Mouse (Mus musculus) kidney, postnatal 4 days (tissue): ENCODE results near the gene Traf3.

Experiments
- DNase-seq, 2 experiments: peaks; one replicate each; pipeline ENCODE4 v3.0.0; 2021; ENCODE audit warnings: mixed read lengths in 2 of 2

Gene Traf3

DNA sequence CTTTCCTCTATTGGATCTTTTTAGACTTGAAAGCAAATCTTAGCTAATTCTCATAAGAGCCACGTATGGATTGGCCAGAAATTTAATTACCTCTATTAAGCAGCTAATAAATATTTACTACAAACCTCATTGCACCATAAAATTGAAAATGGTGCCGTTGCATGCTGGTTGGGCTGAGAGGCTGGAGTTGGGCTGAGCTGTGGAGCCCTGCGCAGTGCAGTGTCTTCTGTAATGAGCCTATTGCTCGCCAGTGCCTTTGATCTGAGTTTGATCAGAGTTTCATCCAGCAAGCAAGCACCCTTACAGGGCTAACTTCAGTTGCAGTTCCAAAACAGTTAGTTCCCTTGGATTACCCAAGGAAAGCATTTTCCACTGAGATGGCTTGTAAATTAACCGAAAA, 12.2 kb upstream of the Traf3 start:
- DNase-seq = no peak

DNA sequence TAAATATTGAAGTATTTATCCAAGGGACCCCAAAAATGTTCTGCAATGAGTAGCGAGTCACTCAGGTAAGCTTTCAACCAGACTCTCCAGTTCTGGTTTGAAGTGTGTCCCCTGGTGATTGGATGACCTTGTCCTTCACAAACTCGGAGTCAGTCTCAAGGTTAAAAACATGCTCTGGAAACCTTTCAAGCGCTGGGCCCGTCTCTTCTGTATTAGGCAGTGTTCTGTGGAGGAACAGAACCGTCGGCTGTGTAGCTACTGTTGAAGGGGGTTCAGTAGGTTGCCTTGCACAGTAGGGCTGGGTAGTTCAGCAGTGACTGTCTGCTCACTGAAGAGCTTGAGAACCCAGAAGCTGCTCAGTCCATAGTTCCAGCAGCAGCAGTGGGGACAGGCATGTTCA, 11.5 kb upstream of the Traf3 start:
- no peak for DNase-seq

DNA sequence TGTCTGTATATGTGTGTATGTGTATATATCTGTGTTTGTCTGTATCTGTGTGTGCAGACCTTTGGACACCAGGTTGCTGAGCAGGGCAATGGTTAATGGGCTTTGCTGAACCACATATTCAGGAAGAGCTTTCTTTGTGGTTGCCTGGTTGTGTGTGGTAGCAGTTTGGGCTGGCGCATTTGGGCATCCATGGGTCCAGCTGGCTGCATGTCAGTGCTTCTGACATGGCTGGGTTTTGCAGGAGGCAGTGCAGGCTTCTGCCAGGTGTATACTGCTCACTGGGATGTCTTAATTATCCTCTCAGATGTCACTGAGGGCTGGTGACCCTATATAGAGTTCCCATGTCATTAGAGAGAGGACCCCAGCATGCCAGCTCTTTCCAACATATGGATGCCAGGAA, 10.4 kb upstream of the Traf3 start:
- DNase-seq = no peak

DNA sequence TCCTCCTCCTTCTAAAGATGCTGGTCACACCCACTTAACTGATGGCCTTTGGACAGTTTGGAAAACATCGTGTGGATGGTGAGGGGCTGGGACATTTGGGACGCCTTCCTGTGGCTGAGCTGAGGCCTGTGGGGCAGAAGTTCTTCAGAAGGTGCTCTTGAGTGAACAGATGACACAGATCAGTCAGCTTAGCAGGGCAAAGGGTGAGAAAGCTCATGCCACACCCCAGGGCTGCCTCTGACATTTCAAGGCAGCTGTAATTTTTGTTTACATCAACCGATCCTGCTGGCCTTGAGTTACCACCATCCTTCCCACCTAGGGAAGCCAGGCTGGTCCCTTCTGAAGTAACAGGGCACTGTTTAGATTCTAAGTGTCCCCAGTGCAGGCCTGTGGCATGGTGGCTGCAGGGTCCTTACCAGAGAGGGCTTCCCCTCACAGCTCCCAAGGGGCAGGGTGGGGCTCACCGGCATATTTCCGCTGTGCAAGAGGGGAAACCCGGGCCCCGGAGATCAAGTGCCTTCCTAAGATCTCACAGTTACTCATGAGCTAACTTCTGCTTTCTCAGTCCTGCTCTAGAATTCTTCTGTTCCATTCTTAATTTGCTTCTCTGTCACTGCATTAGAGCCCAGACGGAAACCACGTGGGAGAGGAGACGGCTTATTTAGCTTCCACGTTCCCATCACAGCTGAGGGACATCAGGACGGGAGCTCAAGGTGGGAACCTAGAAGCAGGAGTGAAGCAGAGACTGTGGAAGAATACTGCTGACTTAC, 6.3 kb upstream of the Traf3 start:
- DNase-seq = no peak

DNA sequence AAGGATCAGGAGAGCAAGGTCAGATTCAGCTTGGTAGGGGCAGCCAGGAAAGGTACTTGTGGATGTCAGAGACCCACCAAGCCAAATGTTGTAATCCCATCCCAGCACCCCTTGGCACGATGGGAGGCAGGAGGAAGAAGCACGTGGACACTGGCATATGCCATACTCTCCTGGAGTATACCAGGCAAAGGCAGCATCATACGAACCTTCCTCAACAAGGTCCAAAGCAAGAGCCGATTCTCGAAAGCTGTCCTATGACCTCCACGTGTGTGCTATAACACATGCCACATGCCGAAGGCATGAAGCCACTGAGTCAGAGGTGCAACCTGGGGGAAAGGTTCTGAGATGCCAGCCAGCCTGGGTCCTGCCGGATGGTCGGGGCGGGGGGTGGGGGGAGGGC, 5.3 kb upstream of the Traf3 start:
- DNase-seq = no peak

DNA sequence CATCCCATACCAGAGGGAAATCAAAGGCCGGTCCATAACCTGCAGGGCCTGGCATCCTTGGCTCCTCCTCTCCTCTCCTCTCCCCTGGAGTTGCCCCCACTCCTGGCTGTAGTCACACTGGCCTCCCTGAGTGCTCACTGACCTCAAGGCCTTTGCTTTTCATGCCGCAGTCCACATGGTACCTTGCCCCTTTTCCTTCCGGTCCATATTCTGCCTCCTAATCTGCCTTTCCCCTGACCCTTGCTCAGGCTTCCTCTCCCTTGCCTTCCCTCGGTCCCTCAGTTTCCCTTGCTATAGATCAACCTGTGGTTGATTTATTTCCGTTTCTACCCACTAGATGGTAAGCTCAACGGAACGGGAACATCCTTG, 4.2 kb upstream of the Traf3 start:
- DNase-seq = no peak

DNA sequence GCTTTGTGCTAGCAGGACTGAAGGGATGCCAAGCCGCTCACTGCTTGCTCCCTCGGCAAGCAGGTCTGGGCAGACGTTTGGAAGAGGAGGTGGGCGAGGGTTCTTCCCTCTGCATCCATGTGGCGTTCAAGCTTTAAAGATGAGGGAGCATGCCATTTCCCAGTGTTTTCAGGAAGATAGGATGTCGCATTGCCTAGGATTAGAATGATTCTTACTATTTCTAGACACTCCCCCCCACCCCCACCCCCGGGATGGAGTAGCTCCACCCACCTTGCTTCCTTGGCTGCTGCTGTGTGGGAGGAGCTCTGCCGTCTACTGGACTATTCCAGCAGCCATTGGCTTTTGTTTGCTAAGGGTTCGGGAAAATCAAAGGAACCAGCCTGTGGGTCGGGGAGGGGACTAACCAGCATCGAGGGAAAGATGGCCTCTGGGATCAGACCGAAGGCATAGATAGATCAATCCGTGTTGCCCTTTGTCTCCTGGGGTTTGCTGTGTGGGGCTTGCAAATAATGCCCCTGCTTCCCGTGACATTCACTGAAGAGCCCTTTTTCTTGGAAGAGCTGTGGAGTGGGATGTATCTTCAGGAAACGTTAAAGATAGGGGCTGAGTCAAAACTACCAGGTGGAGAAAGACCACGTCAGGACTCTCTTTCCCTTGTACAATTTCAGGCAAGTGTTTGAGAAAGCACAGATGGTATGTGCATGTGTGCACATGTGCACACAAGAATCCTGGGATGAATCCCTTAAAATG, 3.7 kb upstream of the Traf3 start:
- peak; percentile 55 to 73 for DNase-seq

DNA sequence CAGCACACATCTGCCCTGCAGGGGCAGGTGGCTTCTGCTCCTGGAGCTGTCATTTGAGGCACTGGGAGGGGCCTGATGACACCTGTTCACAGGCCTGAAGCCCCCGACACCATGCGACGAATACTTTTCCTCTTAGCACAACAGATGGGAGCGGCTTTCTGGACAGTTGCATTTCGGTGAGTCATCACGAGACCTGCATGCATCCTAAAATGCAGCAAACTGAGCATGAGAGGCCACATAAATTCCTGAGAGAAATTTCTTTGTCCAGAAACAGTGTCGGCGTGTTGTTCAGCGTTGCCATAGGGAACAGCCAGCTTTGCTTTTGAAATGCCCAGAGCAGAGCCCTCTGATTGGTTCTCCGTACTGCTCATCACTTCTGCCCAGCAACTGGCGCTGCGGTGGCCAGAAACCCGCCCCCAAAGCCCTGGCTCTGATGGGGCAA, 1.8 kb upstream of the Traf3 start:
- DNase-seq = peak; percentile 92 to 96

DNA sequence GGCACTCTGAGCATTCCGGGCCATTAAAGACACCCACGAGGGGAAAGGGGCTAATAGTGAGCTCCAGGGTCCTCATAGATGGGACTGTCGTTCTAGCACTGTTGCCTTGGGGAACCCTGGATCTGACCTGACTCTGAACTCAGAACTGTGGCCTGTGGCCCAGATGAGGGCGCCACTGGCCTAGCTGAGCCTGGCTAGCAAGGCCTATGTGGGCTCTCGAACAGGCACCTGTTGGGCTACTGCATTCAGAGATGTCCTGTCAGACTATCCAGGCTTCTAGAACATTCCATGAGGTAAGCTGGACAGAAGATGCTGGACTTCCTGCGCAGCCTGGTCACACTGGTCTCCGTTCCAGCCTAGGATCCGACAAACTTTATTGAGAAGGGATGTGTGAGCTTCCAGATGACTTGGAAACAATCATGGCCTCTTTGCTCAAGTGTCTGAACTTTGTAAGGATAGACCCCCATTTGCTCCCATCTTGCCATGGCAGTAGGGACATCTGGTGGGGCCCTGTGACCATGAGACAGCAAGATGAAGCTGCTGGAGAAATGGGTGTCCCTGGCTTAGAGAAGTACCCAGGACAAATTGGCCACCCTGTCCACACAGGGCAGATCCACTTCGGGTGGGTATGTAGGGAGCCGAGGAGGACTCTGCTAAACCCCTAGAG, 891 bp upstream of the Traf3 start:
- peak; percentile 57 to 75 for DNase-seq

DNA sequence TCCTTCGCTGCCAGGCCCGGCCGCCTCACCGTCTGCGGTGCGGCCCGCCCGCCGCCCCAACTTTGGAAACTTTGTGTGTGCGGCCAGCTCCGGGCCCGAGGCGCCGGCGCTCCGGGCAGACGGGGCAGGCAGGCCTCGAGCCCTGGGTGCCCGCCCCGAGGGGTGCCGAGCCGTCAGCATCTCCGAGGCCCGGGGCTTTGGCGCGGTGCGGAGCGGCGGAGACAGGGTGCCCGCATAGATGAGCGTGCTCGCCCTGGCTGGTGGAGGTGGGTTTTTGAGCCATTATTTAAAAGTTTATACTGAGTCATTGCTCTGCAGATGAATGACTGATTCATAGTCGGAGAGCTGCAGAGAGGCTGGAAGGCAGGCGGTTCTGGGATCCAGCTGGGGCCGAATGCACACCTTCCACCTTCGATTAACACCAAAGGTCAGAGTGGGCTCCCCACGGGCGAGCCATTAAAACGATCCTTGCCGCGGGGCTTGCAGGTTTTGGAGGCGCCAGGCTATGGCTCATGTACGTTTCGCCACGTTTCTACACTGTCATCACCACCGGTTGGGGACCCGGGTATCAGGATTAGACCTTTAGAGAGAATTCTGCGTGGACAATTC, 615 bp downstream of the Traf3 start:
- DNase-seq = peak; percentile 45 to 60

DNA sequence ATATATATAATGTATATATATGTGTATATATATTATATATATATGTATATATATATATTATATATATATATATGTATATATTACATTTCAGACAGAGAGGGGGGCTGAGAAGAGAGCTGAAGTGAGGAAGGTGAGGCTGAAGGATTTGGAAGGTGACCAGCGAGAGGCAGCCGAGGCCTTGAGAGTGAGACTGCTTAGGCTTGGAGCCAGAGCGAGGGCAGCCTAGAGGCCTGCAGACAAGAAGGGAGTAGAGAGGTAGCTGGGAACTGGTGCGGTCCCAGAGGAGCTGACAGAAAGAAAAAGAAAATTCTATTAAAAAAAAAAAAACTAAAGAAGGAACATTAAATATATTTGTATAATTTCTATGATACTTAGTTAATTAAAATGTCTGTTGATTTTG, 2.7 kb downstream of the Traf3 start:
- DNase-seq = no peak

DNA sequence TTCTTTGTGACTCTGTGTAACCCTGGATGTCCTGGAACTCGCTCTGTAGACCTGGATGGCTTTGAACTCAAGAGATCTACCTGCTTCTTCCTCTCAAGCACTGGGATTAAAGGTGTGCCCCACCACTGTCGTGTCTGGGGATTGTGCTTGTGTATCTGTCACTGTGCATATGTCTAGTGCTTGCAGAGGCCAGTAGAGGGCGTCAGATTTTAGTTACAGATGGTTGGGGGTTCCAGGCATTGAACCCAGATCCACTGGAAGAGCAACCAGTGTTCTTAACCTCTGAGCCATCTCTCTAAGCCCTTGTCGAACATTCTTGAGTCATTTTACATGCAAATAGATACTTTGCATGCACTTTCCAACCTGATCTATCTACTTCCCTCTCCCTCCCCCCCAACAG, 12.6 kb downstream of the Traf3 start:
- no peak for DNase-seq

DNA sequence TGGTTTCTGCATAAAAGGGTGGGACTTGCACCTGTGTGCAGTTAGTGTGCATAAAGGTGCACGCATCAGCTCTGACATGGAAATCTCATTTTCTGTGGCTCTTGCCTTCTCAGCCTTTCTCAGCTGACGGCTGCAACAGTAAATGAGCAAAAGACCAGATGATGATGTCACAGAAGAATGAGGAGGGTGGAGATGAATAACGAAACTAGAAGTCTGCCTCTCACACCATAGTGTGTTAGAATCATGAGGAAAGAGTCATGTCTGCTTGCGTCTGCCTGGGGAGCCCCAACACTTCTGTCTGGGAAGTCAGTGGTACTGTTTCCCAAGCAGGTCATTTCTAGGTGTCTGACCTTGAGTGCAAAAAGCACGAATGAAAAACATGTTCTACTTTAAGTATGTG, 15.7 kb downstream of the Traf3 start:
- DNase-seq = no peak

DNA sequence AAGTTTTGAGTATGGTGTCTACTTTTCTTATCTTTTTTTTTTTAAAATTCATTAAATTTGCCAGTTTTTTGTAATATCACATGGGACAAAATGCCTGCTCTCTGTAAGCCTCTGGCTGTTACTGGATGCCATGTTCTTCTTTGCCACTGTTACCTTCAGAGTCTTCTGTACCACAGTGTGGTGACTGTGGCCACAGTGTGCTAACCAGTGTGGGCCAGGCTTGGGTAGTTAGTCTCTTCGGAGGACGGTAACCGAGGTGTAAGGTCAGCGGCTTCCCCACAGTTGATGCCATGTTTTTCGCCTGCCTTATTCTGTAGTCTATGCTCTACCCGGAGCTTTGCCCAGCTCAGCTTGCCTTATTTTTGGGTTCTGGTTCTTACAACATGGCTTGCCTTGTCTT, 16.2 kb downstream of the Traf3 start:
- DNase-seq = no peak

DNA sequence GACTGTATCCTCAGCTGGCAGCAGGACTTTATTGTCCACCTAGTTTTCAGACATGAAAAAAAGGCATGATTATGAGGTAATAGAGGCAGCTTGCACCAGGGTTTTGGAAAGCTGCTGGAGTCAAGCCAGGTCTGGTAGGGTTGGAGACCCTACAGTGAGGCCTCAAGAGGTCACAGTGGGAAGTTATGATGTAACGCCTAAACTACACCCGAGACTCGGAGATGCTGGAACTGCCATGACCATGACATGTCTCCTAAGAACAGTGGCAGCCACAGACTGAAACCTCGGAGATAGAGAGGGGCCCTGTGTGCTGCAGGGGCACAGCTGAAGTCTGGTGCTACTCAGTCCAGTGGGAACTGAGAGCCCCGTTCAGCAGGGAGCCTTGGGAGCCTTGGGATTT, 18.3 kb downstream of the Traf3 start, which contains the start of gene 4930595D18Rik:
4930595D18Rik (minus strand) TSS at position 16 of the 400 bp plus-strand sequence.
- DNase-seq = no peak

DNA sequence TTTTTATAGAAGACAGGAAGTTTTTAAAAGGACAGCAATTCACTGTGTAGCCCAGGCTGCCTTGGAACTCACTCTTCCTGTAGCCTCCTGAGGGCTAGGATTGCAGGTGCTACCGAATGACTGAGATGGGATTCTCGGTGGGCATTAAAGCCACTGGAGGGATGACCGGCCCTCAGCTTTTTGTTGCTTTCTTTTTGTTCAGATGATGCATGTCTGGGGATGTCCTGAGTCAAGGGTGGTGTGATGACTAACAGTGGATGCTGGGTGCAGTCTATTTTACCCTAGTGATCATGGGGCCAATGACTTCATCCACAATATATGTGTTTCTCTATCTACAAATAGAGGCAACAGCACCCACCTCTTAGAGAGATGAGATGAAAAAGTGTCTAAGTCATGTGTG, 20.8 kb downstream of the Traf3 start:
- no peak for DNase-seq

DNA sequence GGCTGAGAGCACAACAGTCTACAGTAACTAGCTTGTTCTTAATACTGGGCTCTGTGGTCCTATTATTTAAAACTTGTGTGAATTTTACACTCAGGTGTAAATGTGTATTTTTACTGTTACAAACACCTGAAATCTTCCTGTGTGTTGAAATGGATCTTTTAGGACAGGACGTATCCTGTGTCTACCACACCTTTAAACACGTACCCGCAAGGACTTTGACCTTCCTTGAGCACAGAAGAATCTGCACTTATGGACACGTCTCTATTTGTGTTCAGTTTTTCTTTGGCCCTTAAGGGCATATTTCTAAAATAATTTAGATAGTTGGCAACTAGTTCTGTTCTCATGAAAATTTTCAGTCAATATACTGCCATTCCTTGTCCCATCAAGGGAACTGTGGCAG, 22.1 kb downstream of the Traf3 start:
- DNase-seq = no peak

DNA sequence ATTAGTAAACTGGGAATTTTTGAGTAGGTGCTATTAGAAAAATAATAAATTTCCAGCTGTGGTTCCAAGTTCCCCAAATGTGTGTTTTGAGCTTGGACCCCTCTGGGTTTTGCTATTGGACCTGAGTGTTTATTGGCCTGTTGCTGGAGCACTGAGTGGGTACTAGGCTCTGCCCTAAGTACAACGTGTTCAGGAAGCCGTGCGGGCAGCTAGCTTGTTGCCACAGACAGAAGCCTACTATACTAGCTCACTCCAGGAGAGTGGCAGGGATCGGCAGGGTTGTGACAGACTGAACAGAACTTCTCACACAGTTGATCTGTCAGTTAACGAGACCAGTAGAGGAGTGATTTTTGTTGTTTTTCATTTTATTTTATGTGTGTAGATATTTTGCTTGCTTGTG, 24.2 kb downstream of the Traf3 start:
- DNase-seq = no peak

DNA sequence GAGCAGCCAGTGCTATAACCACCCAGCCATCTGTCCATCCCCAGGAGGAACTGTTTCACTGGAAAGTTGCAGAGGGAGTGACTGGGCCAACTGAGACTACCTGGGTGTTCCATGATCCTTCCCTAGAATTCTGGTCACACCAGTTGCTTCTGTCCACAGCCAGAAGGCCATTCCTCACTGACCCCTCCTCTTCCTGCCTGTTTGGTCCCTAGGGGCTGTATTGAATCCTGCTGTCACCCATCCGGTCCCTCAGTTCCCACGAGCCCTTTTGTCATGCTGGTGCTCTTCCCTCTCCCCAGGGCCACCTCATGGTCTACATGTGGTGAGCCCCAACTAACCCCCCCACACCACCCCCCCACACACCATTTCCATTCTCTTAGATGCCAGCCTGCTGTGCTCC, 24.7 kb downstream of the Traf3 start:
- no peak for DNase-seq

DNA sequence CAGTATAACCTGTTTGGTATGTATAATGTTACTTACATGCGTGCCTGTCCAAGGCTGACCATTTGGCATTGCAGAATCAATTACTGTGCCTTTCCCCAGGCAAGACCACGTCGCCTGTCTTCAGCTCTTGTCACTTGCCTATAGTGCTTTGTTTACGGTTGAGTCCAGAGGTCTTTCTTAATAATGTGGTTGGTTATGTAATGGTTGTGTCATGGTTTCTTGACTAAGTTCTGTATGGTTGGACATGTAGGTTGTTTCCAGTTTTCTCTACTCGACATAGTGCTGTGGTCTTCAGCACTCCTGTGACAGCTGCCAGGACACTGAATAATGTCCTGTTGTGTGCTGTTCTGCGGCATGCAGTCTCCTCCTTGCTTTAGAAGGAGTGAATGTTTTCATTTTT, 26.6 kb downstream of the Traf3 start:
- DNase-seq = no peak

DNA sequence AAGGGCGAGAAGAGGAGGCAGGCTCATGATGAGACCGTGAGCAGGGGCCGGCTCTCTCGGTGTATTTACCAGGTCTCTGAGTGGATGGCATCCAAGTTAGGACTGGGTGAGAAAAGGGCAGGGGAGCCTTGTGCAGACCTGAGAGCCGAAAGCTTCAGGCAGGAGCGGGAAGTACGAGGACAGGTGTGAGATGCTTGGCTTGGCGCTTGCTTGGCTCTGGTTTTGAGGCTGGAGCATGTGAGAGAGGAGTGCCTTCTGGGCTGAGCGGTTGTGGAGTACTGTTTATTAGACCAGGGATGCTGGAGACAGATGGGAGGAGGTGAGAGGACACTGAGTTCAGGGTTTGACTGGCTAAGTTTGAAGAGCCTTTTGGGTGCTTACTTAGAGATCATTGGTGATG, 27.2 kb downstream of the Traf3 start:
- no peak for DNase-seq

DNA sequence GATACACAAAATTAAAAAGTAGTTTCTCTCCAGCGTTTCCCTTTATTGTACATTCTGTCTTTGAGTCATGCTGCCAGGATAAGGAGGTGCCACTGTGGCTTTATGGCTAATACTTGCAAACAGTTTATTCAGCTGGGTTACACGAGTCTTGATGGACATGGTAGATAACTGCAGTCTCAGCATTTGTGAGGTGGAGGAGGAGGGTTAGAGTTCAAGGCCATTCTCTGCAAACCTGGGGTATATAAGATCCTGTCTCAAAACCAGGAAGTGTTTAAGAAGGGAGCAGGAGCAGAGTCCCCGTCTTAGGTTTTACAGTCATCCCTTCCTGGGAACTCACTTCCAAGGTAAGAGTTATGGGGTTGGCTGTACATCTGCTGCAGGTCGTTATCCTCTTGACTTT, 30.4 kb downstream of the Traf3 start:
- DNase-seq = no peak

DNA sequence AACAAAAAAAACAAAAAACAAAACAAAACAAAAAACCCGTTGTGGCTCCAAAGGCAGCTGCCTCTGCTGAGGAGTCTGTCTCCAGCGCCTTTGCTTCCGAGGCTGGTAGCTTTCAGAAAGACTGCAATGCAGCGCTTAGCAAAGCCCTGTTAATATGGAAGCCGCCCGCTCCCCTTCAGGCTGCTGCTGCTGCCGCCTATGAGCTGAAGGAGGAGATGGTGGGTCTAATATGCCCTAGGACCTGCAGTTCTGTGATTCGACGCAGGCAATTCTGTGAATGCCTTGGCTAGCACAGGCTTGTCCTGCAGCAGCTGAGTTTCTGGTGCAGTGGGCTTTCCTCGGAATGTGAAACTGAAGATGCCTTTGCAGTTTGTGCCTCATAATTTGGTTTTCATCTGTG, 36.9 kb downstream of the Traf3 start:
- peak in 1 of 2 experiments; percentile 31 for DNase-seq

DNA sequence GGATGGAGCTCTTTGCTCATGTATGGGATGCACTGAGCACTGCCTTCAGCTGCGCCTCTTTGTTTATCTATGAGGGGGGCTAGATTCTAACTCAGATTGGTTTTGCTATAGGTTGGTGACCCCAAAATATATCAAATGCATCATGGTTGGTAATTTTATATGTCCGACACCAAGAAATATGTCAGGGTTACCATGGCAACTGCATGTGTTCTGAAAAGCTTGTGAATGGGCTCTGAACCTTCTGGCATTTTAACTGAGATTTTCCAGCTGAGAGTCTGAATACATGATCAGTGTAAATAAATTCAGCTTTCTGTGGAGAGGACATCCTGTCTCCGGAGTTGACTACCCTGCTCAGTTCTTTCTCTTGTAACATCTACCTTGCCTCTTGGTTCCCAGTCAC, 37.8 kb downstream of the Traf3 start:
- no peak for DNase-seq
